Mouse (Mus musculus) cortical plate, adult 2 months (tissue): ENCODE measurements around the gene Tfrc.

Experiments
- CTCF ChIP-seq: fragments of 200-500 bp; IDR thresholded peaks from 2 replicates; pipeline ENCODE4 v1.5.1; 2011; ENCODE audit warnings: mild to moderate bottlenecking, control low read depth, low read length; ENCODE audit not compliant: insufficient read depth; ENCODE audit errors: extremely low read depth
- POLR2A ChIP-seq: fragments of 200-500 bp; IDR thresholded peaks from 2 replicates; pipeline ENCODE4 v1.6.1; 2011; ENCODE audit warnings: mild to moderate bottlenecking, low read length, control low read depth; ENCODE audit not compliant: insufficient read depth; ENCODE audit errors: extremely low read depth

DNA sequence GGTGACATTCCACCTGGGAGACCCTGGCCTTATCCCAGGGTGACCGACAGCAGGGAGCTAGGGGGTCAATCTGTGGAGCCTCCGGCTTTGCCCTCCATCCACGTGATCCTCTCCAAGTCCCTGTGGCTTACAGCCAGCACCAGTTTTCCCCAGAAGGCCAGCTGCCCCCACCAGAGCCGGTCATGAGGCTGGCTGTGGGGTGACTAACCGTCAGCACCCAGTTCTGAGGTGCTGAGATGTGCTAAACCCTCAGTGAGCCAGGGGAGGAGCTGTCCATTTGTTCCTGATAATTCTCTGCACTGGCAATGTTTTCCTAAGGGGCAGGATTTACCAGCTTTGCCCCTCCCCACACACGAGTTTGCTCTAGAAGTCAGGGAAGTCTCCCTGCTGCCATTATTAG lies 40.3 kb upstream of the Tfrc start:
- TF ChIP-seq CTCF (no peak), POLR2A (no peak)
